Mouse (Mus musculus) megakaryocyte progenitor cell, adult 5-6 weeks (primary cell): ENCODE data around the gene Myh13. TPM values are rescaled to one million over a fixed set of nuclear protein-coding genes. Genes with fewer than 3 reads are reported as not detected.

Experiments
- ATAC-seq: replicated peaks from 2 replicates; pipeline ENCODE4 v1.8.0; 2016; ENCODE audit warnings: mild to moderate bottlenecking, moderate TSS enrichment, inconsistent platforms; ENCODE audit not compliant: poor library complexity
- total RNA-seq, 2 experiments: library from RNA; stranded (forward) in 1 of 2; stranded (reverse) in 1 of 2; fragments of 157-497, 149-512 nt in 1 of 2; fragments of 200-1000 nt in 1 of 2; gene quantifications; 2 replicates each; pipeline versions ENCODE4 v1.2.3 to v1.2.4; 2015 to 2017

Myh13 gene
- total RNA-seq, 2 experiments from 2014 or later, result not detected

- no peak for ATAC-seq
Measured at GRCm38 (mm10) chr11:67386815-67387415, 65.5 kb downstream of the Myh13 start.

GRCm38 (mm10) chr11:67390679-67391384 lies 69.4 kb downstream of the Myh13 start:
- ATAC-seq, result no peak

GRCm38 (mm10) chr11:67392369-67392768 lies 70.9 kb downstream of the Myh13 start:
- no peak for ATAC-seq

- no peak for ATAC-seq
Measured at GRCm38 (mm10) chr11:67400956-67401355, 79.5 kb downstream of the Myh13 start.

DNA sequence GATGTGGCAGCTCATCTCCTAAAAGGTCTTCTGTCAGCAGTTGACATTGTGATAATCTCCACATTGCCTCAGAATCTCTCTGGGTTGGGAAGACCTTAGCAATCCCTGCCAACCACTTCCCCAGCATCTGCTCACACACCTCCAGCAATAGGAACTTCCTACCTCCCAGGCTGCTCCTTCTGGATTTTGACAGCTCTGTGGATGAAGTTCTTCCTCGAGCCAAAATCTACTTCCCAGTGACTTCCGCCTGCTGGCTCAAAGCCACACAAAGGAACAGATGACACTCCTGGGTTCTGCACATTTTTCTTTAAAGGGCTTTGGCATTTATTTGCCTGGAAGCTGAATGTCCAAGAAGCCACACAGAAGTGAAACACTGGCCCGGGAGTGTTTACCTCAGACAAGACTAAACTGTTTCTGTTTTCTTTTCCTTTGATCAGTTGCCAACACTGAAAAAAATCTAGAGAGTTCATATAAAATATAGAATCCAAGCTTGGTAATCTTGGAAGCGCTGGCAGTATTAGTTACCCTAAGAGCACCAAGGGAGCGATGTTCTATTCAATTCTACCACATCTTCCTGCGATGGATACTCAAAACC lies 93.0 kb downstream of the Myh13 start:
- ATAC-seq, result no peak

Other genes with a start within 250 kb of the Myh13 start
- not detected in 2 replicates for gene Myh3, start 243.4 kb upstream of the Myh13 start, total RNA-seq (2015)
- not detected in 2 replicates for gene Myh3, start 243.4 kb upstream of the Myh13 start, total RNA-seq (2017)
- gene Myh2, start 150.6 kb upstream of the Myh13 start, total RNA-seq (2015), result not detected in 2 replicates
- not detected in 2 replicates for gene Myh2, start 150.6 kb upstream of the Myh13 start, total RNA-seq (2017)
- not detected in 2 replicates for gene Myh1, start 121.6 kb upstream of the Myh13 start, total RNA-seq (2015)
- gene Myh1, start 121.6 kb upstream of the Myh13 start, total RNA-seq (2017), result not detected in 2 replicates
- gene Myh4, start 83.6 kb upstream of the Myh13 start, total RNA-seq (2015), result not detected in 2 replicates
- not detected in 2 replicates for gene Myh4, start 83.6 kb upstream of the Myh13 start, total RNA-seq (2017)
- gene Myh8, start 44.5 kb upstream of the Myh13 start, total RNA-seq (2015), result not detected in 2 replicates
- not detected in 2 replicates for gene Myh8, start 44.5 kb upstream of the Myh13 start, total RNA-seq (2017)
- 10.0 and 15.0 TPM in 2 replicates for gene Gas7, start 133.8 kb downstream of the Myh13 start, total RNA-seq (2015)
- 8.7 and 13.2 TPM in 2 replicates for gene Gas7, start 133.8 kb downstream of the Myh13 start, total RNA-seq (2017)